Mouse (Mus musculus) urinary bladder, postnatal 10 days (tissue): ENCODE data around the gene Kcnrg.

ENCODE experiments used
- DNase-seq: peaks from one replicate; pipeline ENCODE4 v3.0.0; 2022; ENCODE audit warnings: low spot score

The Kcnrg gene

DNA sequence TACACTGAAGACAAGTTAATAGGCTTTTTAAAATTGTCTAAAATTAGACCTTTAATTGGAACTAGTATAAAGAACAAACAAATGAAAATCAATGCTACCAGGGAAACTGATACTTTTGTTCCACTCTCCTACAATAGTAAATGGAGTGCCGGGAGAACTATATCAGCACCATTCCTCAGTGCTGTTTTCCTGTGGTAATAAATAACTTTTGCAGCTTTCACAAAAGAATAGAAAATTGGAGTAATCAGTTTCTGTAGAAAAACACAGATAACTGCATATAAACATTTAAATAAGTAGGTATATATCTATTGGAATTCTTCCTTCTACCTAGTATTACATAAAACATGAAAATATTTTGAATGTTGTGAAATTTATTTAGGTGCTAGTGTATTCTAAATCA is 38.3 kb downstream of the Kcnrg start:
- DNase-seq, result no peak

DNA sequence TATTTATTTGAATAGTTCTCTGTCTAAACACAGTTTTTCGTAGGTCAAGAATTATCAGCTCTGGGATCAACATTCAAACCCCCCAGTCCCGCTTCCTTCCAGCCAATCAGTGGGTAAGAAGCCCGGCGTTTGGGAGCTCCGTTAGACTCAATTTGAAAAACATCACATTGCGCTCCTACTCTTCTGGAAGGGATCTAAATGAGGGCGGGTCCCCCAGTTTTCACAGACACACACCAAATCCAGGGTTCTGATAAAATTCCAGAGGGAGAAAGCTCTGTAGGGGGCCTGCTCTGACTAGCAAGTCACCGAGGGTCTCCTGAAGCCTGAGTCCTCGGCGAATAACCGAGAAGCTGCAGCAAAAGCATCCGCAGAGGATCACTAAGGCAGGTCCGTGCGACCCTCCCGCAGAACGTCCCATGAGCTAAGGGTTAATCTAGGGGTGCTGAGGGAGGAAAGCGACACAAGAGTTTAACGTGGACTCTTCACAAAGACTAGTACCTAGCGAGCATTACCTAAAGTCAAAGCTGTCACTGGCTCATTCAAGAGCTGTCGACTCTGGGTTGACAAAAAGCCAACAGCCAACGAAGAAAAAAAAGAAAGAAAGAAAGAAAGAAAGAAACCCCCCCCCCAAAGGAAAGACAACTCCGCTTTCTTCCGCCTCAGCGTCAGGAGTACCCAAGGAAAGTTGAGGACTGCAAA is 40.1 kb downstream of the Kcnrg start:
- no peak for DNase-seq

DNA sequence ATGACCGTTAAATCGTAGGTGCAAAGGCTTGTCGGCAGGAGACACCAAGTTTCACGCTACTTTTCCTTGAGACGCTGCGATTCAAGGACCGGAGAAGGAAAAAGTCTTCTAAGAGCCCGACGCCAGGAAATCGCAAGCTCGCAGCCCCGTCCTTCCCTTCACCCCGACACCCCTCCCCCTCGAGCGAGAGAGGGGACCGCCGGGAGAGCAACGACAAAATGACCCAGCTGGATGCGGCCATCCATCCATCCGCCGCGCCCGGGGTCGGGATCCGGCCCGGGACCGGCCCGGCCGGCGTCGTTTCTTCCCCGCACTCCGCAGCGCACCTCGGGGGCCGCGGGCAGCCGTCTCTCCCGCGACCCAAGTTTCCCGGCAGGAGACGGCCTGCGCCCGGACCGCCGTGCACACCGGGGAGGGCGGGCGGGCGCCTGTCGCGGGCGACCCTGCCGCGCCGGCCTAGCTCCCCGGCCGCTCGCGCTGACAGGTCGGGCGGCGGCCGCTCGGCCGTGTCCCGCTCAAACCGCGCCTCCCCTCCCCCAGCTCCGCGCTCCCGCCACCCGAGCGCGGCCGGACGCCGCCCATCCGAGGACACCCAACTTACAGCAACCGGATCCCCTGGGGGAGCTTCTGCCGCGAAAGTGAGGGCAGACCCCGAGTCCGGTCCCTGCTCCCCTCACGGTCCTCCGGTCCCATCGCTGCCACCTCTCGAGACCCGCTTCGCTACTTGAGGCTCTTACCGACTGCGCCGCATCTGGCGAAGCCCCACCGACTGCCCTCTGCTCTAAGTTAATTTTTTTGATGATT is 40.8 kb downstream of the Kcnrg start:
- DNase-seq, result peak; percentile 10

DNA sequence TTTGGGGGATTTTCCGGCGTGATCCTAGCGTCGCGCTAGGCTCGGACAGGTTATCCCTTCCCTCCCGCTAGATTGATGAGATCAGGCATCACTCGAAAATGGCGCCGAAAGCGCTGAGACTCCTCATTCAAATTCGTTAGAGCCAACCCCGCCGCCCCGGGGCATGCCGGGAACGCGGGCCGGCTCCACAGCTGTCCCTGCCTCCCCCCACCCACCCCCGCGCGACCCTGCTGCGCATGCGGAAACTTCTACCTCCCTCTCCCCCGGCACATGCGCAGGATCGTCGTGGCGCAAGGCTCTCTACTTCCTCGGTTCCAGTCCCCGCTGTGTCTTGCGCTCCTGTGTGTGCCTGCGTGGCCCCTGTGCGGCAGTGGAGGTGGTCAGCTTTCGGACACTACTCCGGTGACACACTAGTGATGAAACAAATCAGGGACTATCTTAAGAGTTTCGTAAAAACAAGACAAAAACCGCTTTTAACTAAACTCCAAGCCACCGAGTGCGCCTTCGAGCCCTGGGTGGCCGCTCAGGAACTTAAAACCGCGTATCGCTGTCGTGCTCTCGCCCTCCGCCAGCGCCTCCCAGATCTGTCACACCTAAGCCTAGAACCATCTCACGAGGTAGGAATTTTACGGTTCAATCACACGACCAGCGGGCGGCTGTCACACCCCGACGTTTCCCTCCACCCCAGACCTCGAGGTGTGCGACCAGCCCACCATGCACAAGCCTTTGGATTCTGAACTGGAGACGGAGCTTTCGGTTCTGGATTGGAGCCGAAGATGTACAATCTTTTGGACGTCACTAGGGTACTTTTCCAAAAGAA is 41.6 kb downstream of the Kcnrg start:
- peak; percentile 84 for DNase-seq

DNA sequence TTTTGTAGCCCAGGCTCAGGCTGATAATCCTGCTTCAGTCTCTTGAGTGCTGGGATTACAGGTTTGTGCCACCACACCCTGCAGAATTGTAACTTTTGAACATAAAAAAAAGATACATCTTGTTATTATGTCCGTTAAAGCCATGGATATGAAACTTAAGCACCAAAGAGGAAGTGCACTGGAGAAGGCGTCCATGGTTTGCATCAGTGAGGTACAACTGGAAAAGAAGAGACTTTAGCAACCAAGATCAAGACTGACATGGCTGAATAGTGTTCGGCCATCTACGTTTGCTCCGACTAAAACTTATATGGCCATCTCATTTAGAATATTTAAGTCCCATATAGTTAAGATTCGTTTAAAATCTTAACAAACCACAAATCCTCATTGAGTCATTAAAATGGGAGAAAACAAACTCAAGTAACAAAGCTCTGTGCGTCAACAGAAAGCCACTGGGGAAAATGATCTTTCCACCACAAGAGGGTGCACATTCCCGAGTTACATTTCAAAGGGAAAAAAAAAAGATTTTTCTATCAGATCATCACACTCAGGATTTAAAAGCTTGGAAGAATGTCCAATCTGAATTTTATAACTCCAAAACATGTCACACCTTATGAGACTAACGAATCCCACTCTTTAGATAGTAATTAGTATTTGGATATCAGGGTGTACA is 43.2 kb downstream of the Kcnrg start:
- no peak for DNase-seq

DNA sequence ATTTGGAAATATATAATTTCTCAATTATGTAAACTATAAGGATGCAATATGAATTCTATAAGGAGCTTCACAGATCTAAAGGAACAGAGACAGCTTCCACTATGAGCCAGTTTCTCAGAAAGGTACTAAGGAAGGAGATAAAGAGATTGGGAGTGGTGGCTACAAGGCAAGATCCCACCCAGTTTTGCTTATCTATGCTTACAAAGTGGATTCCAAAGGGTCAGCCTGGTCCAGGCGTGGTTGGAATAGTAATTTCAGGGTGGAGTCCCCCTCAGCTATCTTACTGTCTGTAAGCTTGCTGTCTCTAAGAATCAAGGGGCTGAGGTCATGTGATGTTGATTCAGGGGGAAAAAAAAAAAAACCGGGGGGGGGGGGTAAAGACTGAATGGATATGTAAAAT is 49.2 kb downstream of the Kcnrg start:
- DNase-seq, result no peak

DNA sequence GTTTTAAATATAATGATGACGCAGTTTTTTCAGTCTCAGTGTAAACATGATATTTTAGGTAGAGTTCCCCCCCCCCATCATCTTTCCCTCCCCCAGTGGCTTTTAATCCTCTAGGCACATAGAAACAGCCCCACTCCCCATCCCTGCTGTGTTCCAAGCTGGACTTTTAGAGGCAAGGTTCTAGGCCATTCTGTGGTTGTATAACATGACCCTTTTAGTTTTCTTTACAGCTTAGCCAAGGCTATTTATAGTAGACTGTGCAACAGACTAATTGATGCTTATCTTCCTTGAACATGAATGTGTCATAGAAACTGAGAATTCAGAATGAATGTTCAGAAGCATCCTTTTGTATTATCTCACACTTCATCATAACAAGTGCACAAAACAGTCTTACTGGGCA is 54.2 kb downstream of the Kcnrg start:
- no peak for DNase-seq

DNA sequence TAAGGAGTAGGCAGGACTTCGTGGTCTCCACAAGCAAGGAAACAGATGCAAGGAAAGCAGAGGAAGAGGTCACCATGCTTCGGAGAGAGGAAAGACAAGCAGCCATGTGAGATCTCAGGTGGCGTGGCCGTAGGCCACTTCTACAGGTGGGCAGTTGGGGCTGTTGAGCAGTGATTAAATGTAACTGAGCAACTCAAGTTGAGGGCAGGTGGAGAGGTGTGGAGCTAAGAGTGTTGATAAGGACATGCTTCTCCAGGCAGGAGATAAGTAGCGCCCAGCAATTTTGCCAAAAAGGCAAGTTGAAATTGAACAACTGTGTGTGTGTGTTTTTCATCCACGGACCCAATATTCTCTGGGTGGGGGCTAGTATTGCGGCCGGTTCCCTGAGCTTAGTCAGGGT is 55.0 kb downstream of the Kcnrg start:
- DNase-seq, result no peak
